Mouse (Mus musculus) hindbrain, embryonic 13.5 days (tissue): ENCODE results near the gene Dynlt1a. TPM values are rescaled to one million over a fixed set of nuclear protein-coding genes. Genes with fewer than 3 reads are reported as not detected.
"Not testable (repeated sequence)": the region's sequence is repeated elsewhere in the genome, so short reads cannot be mapped to it uniquely, and the experiment has no call there.

ENCODE experiments used
- ATAC-seq: fragments of 200-750 bp; cut with Nextera tagmentation; 2 replicates; pipeline ENCODE4 v1.8.0; 2017; ENCODE audit warnings: moderate TSS enrichment; ENCODE audit not compliant: low FRiP score
- H3K27ac ChIP-seq: fragments of 300-500 bp; sonication (generic); 2 replicates; pipeline ENCODE4 v1.5.1; 2015; ENCODE audit warnings: inconsistent platforms, mild to moderate bottlenecking, moderate library complexity
- H3K27me3 ChIP-seq: fragments of 300-500 bp; sonication (generic); 2 replicates; pipeline ENCODE4 v1.6.1; 2015; ENCODE audit warnings: mild to moderate bottlenecking, inconsistent platforms
- H3K36me3 ChIP-seq: fragments of 300-500 bp; sonication (generic); 2 replicates; pipeline ENCODE4 v1.6.1; 2015; ENCODE audit warnings: mild to moderate bottlenecking, inconsistent platforms
- H3K4me1 ChIP-seq: fragments of 300-500 bp; sonication (generic); replicated peaks from 2 replicates; pipeline ENCODE4 v1.6.1; 2015; ENCODE audit warnings: inconsistent platforms
- H3K4me2 ChIP-seq: fragments of 300-500 bp; sonication (generic); 2 replicates; pipeline ENCODE4 v1.6.1; 2015; ENCODE audit warnings: inconsistent platforms, mild to moderate bottlenecking, moderate library complexity
- H3K4me3 ChIP-seq: fragments of 300-500 bp; sonication (generic); 2 replicates; pipeline ENCODE4 v1.5.1; 2015; ENCODE audit warnings: mild to moderate bottlenecking, inconsistent platforms
- H3K9ac ChIP-seq: fragments of 300-500 bp; sonication (generic); 2 replicates; pipeline ENCODE4 v1.6.1; 2015; ENCODE audit warnings: mild to moderate bottlenecking, inconsistent platforms
- H3K9me3 ChIP-seq: fragments of 300-500 bp; sonication (generic); 2 replicates; pipeline ENCODE4 v1.6.1; 2016; ENCODE audit warnings: inconsistent platforms
- WGBS: fragments of 180-500 bp; shearing (Covaris S2); methylation state at CpG from one replicate; pipeline ENCODE4 v1.1.7; 2015; 5-methylcytosine and 5-hydroxymethylcytosine counted together
- polyA plus RNA-seq: library from polyadenylated mRNA; unstranded; fragments of >200 nt; fragmentation: Nextera tagmentation; extraction: Ambion mirVana; gene quantifications from 2 replicates; pipeline ENCODE4 v1.2.1, GENCODE M21; 2015

Dynlt1a gene
- polyA plus RNA-seq, 1 experiment from 2014 or later = 53.2 TPM

DNA sequence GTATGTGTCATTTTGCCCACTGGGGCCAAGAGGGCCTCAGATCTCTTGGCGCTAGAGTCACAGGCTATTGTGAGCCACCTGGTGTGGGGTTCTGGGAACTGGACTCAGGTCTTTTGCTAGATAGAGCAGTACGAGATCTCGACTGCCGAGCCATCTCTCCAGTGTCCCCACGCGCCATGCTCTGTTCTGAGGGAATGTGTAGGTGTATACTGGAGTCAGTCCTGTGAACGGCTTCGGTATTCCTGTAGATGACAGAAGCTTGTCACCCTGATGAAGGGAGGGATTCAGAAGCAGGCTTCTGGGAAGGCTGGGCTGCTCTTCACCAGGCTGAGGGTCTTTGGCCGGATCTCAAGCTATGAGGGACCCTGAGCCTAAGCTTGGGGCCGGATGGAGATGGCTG, 37.5 kb downstream of the Dynlt1a start:
- not testable (repeated sequence) for H3K4me1 ChIP-seq
- WGBS = 93% methylated on average over 9 of the region's 10 CpGs

DNA sequence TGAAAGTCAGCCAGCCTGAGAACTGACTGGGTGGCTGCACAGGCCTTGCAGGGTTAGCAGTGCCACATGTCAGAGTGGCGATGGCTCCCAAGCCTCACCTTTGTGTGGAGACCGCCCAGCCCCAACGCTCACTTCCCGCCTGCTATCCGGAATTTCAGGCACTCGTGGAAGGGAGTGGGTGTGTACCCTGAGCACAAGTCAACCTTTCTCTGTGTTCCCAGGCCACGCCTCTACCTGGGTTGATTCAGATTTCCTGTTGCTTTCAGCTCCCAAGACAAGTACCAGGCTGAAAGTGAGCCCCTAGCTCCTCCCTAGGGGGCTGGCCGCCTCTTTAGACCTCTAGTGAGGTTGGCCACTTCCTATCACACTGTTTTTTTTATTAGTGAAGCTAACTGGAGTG, 38.1 kb downstream of the Dynlt1a start:
- H3K9me3 ChIP-seq, H3K4me3 ChIP-seq, H3K27me3 ChIP-seq, H3K36me3 ChIP-seq, H3K4me2 ChIP-seq, H3K27ac ChIP-seq, H3K9ac ChIP-seq, H3K4me1 ChIP-seq, ATAC-seq: not testable (repeated sequence)
- 75% methylated on average over 8 of the region's 8 CpGs for WGBS

More for the DNA sequence above, 37.5 kb downstream of the Dynlt1a start:
- not testable (repeated sequence) for H3K27me3 ChIP-seq, ATAC-seq, H3K36me3 ChIP-seq, H3K9me3 ChIP-seq, H3K27ac ChIP-seq, H3K9ac ChIP-seq, H3K4me2 ChIP-seq, H3K4me3 ChIP-seq

DNA sequence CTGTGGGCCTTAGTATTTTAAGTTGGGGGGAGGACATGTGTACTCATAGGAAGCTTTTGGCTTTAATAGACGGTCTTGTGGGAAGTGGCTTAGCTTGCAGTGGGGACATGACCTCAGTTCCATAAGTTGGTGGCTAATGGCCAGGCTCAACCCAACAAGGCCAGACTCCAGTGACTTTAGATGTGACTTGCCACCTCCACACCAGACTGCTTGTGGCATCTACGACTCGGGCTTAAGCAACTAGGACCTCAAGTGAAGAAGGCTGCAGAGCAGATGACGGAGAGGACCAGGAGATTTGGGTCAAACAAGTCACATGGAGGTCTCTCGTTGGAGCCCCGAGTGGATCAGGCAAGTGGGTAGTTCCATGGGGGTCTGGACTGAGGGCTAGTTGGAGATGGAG, 42.6 kb downstream of the Dynlt1a start:
- H3K36me3 ChIP-seq, H3K4me1 ChIP-seq, H3K27me3 ChIP-seq, H3K9ac ChIP-seq, H3K9me3 ChIP-seq, H3K4me2 ChIP-seq, ATAC-seq, H3K4me3 ChIP-seq, H3K27ac ChIP-seq: not testable (repeated sequence)
- 96% methylated on average over 6 of the region's 6 CpGs for WGBS

DNA sequence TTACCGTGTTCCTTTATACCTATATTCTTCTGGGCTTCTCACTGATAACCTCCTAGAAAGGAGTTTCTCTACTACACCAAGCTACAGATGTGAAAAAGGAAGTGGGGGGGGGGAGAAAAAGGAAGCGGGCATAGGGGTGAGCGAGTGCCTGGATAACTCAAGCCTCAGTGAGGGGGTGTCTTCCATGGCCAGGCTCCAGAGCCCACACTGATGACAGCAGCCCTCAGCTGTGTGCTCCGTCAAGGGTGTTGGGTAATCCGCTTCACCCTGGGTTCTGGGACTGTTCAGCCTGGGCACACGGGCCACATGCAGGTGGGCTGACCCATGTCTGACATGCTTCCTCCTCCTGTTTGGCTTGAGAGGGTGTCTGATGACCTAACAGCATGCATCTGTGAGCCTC, 45.3 kb downstream of the Dynlt1a start:
- H3K36me3 ChIP-seq, H3K9me3 ChIP-seq, H3K4me3 ChIP-seq, H3K27ac ChIP-seq, H3K4me2 ChIP-seq, ATAC-seq, H3K4me1 ChIP-seq, H3K27me3 ChIP-seq, H3K9ac ChIP-seq: not testable (repeated sequence)
- 94% methylated on average over 6 of the region's 6 CpGs for WGBS

DNA sequence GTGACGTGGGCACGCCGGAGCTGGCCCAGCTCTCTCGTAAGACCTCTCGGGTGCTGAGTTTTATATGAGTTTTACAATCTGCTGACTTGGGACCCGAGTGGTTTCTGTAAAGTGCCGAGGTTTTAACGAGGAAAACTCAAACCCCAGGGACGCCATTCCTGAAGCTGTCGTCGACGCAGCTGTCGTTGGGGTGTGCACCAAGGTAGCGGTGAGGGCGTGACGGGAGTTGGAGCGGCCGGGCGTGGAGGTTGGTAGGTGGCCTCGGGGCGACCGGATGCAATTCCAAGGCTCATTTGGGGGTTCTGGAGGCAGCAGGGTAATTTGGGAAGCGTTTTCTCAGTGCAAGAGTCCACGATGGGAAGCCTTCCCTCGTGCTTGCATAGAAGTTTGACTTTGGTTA, 46.5 kb downstream of the Dynlt1a start:
- H3K9ac ChIP-seq = peak overlapping the region; percentile 71
- 0 out of 2 replicates have a peak overlapping the region, but pooled peaks have one; percentile 40 for H3K27ac ChIP-seq
- H3K4me2 ChIP-seq = peak overlapping the region; percentile 61
- ATAC-seq = 0 out of 2 replicates have a peak, but pooled peaks have one; percentile 14
- H3K27me3 ChIP-seq, H3K36me3 ChIP-seq, H3K4me1 ChIP-seq, H3K9me3 ChIP-seq: not testable (repeated sequence)
- WGBS = 1% methylated on average over 25 of the region's 25 CpGs
- H3K4me3 ChIP-seq = peak overlapping the region; percentile 48

DNA sequence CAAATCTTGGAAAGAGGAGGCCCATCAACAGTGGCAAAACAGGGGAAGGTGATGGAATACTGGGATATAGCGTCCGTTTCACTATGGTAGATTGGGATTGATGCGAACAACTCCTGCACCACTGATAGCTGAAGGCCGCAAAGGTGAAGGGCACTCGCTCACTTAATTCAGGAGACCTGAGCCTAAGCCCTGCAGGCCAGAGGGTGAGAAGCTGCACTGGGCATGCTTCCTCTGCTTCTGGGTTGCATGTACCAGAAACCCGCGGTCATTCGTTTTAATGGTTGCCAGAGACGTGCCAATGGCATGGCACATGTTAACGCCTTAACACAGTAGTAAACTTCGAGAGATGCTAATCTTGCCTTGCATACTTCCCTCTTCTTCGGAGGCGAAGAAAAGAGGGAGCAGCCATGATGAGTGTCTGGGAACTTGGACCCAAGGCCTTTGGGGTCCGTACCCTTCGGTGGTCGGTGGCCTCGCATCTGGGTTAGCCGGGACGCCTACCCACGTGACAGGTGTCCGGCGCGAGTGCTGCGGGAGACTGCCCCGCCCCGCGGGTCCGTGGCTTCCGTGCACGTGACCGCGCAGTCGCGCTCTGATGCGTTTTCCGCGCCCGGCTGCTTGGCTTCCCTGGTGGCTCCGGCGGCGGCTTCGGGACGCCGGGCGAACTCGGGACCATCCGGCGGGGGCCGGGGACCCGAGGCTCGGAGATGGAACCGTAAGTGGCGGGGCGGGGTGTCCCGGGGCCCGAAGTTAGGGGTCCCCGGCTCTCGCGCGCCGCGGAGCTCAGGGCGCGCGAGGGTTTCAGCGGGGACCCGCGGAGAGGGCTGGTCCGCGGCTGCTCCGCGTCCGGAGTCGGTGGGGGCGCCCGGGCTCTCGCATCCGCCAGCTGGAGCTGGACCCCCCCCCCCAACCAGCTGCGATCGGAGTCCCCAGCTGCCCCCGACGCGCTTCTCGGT, 47.1 kb downstream of the Dynlt1a start:
- WGBS = under 1% methylated on average over 66 of the region's 84 CpGs
- not testable (repeated sequence) for H3K9me3 ChIP-seq, H3K36me3 ChIP-seq, H3K4me1 ChIP-seq, H3K27me3 ChIP-seq
- H3K27ac ChIP-seq = 0 out of 2 replicates have a peak overlapping the region, but pooled peaks have one; percentile 40
- H3K4me2 ChIP-seq = peak overlapping the region; percentile 61
- H3K9ac ChIP-seq = peak overlapping the region; percentile 71
- peak overlapping the region; percentile 48 for H3K4me3 ChIP-seq
- peak; percentile 77 for ATAC-seq

DNA sequence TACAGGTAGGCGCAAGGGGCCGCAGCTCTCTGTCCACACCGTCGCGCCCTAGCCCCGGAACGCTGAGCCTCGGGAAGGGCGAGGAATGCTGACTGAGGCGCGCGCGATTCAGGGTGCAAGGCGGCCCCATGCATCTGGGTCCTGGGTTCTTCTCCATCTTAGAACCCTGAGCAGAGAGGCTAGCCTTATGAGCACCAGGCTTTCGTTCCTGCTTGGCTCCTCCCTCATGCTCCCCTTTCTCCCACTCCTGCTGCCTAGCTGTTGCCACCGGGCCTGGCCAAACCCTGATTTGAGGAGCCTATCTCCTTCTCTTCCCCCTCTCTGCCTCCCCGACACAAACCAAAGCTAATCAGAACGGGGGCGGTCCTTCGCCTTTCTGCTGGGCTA, 60.2 kb downstream of the Dynlt1a start:
- peak overlapping the region; percentile 54 for H3K4me2 ChIP-seq
- H3K27me3 ChIP-seq, H3K4me1 ChIP-seq, H3K27ac ChIP-seq, H3K9me3 ChIP-seq, H3K36me3 ChIP-seq: not testable (repeated sequence)
- peak overlapping the region; percentile 67 for H3K9ac ChIP-seq
- H3K4me3 ChIP-seq = peak overlapping the region; percentile 40
- peak; percentile 67; the same call in 1 of the 2 replicates for ATAC-seq
- 1% methylated on average over 11 of the region's 20 CpGs for WGBS

DNA sequence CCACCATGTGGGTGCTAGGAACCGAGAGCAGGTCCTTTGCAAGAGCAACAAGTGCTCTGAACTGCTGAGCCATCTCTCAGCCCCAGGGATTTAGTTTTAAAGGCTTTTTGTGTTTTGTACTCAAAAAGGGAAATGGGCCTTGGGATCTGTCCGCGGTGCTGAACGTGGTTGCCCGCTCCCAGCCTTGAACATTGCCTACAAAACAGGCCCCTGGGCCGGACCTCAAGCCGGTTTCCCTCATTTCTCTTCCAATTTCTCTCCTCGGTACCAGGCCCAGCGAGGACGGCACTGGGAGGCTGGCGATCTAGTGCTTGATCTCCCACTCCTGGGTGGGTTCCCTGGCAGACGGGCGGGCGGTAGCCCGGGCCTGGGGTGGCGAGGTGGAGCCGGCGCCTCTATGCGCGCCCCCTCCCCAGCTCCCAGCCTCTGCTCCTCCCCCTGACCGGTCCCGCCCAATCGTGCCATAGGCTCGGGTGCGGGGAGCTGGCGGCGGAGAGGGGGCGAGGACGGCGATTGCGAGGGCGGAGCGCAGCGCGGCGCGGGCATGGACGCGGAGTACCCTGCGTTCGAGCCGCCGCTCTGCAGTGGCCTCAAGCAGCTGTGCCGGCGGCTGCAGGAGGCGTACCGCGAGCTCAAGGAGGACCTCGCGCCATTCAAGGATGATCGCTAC, 60.8 kb downstream of the Dynlt1a start, which contains the start of gene Tmem181a:
TSS of gene Tmem181a (plus strand) at position 461 of the 670 bp plus-strand sequence.
- peak; percentile 89 for ATAC-seq
- H3K27me3 ChIP-seq, H3K27ac ChIP-seq, H3K36me3 ChIP-seq, H3K4me1 ChIP-seq, H3K9me3 ChIP-seq: not testable (repeated sequence)
- Histone ChIP-seq H3K9ac (peak within 1 kb of the TSS; percentile 67), H3K4me2 (peak within 1 kb of the TSS; percentile 54), H3K4me3 (peak within 1 kb of the TSS; percentile 40)
- 1% methylated on average over 15 of the region's 51 CpGs for WGBS

Other genes starting within 250 kb of the Dynlt1a start
- 14.1 and 14.2 TPM in 2 replicates for gene Serac1, start 237.8 kb downstream of the Dynlt1a start, polyA plus RNA-seq
- gene Gtf2h5, start 237.7 kb downstream of the Dynlt1a start, polyA plus RNA-seq = 207 and 208 TPM in 2 replicates
- gene Tulp4, start 211.1 kb downstream of the Dynlt1a start, polyA plus RNA-seq = 137 and 152 TPM in 2 replicates
- 38.7 and 39.4 TPM in 2 replicates for gene Tmem181a, start 60.6 kb downstream of the Dynlt1a start, polyA plus RNA-seq
- gene Dynlt1b, start 112.6 kb upstream of the Dynlt1a start, polyA plus RNA-seq = 1,230 and 1,256 TPM in 2 replicates